Mouse (Mus musculus): ENCODE results near the gene Sufu. TPM values are rescaled to one million over a fixed set of nuclear protein-coding genes. Genes with fewer than 3 reads are reported as not detected.

Gene Sufu
- polyA plus RNA-seq, 1 experiment from 2014 or later: 24.1 TPM

- no peak for ATAC-seq (ENCODE audit: insufficient number of reproducible peaks, low FRiP score)
- Histone ChIP-seq H3K4me1 (replicated peaks) (peaks cover 60% of the 10 kb centered on the region), H3K36me3 (0 out of 2 replicates have a peak, but pooled peaks cover 4% of the 10 kb centered on the region), H3K4me3 (no peak overlapping the region), H3K27ac (ENCODE audit: poor library complexity, severe bottlenecking) (no peak overlapping the region; the same call in 1 of the 2 replicates), H3K9me3 (replicated peaks) (no peaks in the 10 kb centered on the region), H3K4me2 (no peak overlapping the region), H3K9ac (no peak overlapping the region), H3K27me3 (replicated peaks) (no peaks in the 10 kb centered on the region)
- WGBS: 76% methylated on average over 5 of the region's 5 CpGs
Measured at GRCm38 (mm10) chr19:46533525-46533924, 136.8 kb downstream of the Sufu start.

GRCm38 (mm10) chr19:46534542-46535098 lies 137.9 kb downstream of the Sufu start:
- Histone ChIP-seq H3K4me1 (replicated peaks) (peaks cover 50% of the 10 kb centered on the region), H3K9me3 (replicated peaks) (no peaks in the 10 kb centered on the region), H3K9ac (no peak overlapping the region), H3K4me3 (no peak overlapping the region), H3K27me3 (replicated peaks) (no peaks in the 10 kb centered on the region), H3K36me3 (0 out of 2 replicates have a peak, but pooled peaks cover 7% of the 10 kb centered on the region), H3K4me2 (no peak overlapping the region), H3K27ac (ENCODE audit: poor library complexity, severe bottlenecking) (no peak overlapping the region)
- no peak for ATAC-seq (ENCODE audit: insufficient number of reproducible peaks, low FRiP score)
- 40% methylated on average over 6 of the region's 6 CpGs for WGBS

GRCm38 (mm10) chr19:46537357-46537756 lies 140.7 kb downstream of the Sufu start:
- no peaks in the 10 kb centered on the region for H3K27me3 ChIP-seq (replicated peaks)
- H3K4me3 ChIP-seq: no peak overlapping the region
- H3K9me3 ChIP-seq (replicated peaks): no peaks in the 10 kb centered on the region
- H3K4me1 ChIP-seq (replicated peaks): peaks cover 22% of the 10 kb centered on the region
- no peak for ATAC-seq (ENCODE audit: insufficient number of reproducible peaks, low FRiP score)
- no peak overlapping the region for H3K27ac ChIP-seq (ENCODE audit: poor library complexity, severe bottlenecking)
- H3K36me3 ChIP-seq: peaks cover 29% of the 10 kb centered on the region
- no peak overlapping the region for H3K9ac ChIP-seq
- WGBS: 91% methylated on average over 9 of the region's 9 CpGs
- no peak overlapping the region for H3K4me2 ChIP-seq

- Histone ChIP-seq H3K9me3 (replicated peaks) (no peaks in the 10 kb centered on the region), H3K36me3 (peaks cover 33% of the 10 kb centered on the region), H3K4me2 (no peak overlapping the region), H3K27ac (ENCODE audit: poor library complexity, severe bottlenecking) (no peak overlapping the region), H3K9ac (no peak overlapping the region), H3K27me3 (replicated peaks) (no peaks in the 10 kb centered on the region), H3K4me1 (replicated peaks) (peaks cover 14% of the 10 kb centered on the region), H3K4me3 (no peak overlapping the region)
- WGBS: 83% methylated on average over 6 of the region's 6 CpGs
- ATAC-seq (ENCODE audit: insufficient number of reproducible peaks, low FRiP score): no peak; the same call in 1 of the 2 replicates
Measured at GRCm38 (mm10) chr19:46538213-46538612, 141.5 kb downstream of the Sufu start.

Other genes with a start within 250 kb of the Sufu start
- gene Pitx3, start 248.6 kb upstream of the Sufu start, polyA plus RNA-seq (2016; fragmentation: Nextera tagmentation; extraction: Ambion mirVana): 1.0 and 2.2 TPM in 2 replicates
- 53.5 and 54.1 TPM in 2 replicates for gene Gbf1, start 244.4 kb upstream of the Sufu start, polyA plus RNA-seq (2016; fragmentation: Nextera tagmentation; extraction: Ambion mirVana)
- 7.2 and 7.6 TPM in 2 replicates for gene Nfkb2, start 92.6 kb upstream of the Sufu start, polyA plus RNA-seq (2016; fragmentation: Nextera tagmentation; extraction: Ambion mirVana)
- 12.0 and 13.4 TPM in 2 replicates for gene Psd, start 69.7 kb upstream of the Sufu start, polyA plus RNA-seq (2016; fragmentation: Nextera tagmentation; extraction: Ambion mirVana)
- gene Fbxl15, start 68.7 kb upstream of the Sufu start, polyA plus RNA-seq (2016; fragmentation: Nextera tagmentation; extraction: Ambion mirVana): 9.9 and 10.0 TPM in 2 replicates
- 97.7 and 116 TPM in 2 replicates for gene Cuedc2, start 58.2 kb upstream of the Sufu start, polyA plus RNA-seq (2016; fragmentation: Nextera tagmentation; extraction: Ambion mirVana)
- gene Mfsd13a, start 55.8 kb upstream of the Sufu start, polyA plus RNA-seq (2016; fragmentation: Nextera tagmentation; extraction: Ambion mirVana): 4.3 and 4.4 TPM in 2 replicates
- 0.36 and 1.2 TPM in 2 replicates for gene 2310034G01Rik, start 46.6 kb upstream of the Sufu start, polyA plus RNA-seq (2016; fragmentation: Nextera tagmentation; extraction: Ambion mirVana)
- 118 and 120 TPM in 2 replicates for gene Actr1a, start 1.1 kb upstream of the Sufu start, polyA plus RNA-seq (2016; fragmentation: Nextera tagmentation; extraction: Ambion mirVana)
- gene Trim8, start 104.8 kb downstream of the Sufu start, polyA plus RNA-seq (2016; fragmentation: Nextera tagmentation; extraction: Ambion mirVana): 24.1 and 24.2 TPM in 2 replicates
- 88.2 and 94.4 TPM in 2 replicates for gene Arl3, start 176.3 kb downstream of the Sufu start, polyA plus RNA-seq (2016; fragmentation: Nextera tagmentation; extraction: Ambion mirVana)
- 8.1 and 8.9 TPM in 2 replicates for gene Sfxn2, start 176.5 kb downstream of the Sufu start, polyA plus RNA-seq (2016; fragmentation: Nextera tagmentation; extraction: Ambion mirVana)
- gene Wbp1l, start 202.2 kb downstream of the Sufu start, polyA plus RNA-seq (2016; fragmentation: Nextera tagmentation; extraction: Ambion mirVana): 53.4 and 55.6 TPM in 2 replicates